Mouse (Mus musculus) heart, embryonic 16.5 days (tissue): ENCODE results near the gene Lat2. TPM values are rescaled to one million over a fixed set of nuclear protein-coding genes. Genes with fewer than 3 reads are reported as not detected.

ENCODE experiments used
- ATAC-seq: fragments of 200-750 bp; cut with Nextera tagmentation; replicated peaks from 2 replicates; pipeline ENCODE4 v1.8.0; 2017; ENCODE audit warnings: moderate number of reproducible peaks; ENCODE audit not compliant: insufficient read depth, low FRiP score; ENCODE audit errors: extremely low read depth
- H3K27ac ChIP-seq: fragments of 300-500 bp; sonication (generic); 2 replicates; pipeline ENCODE4 v1.5.1; 2014; ENCODE audit warnings: mild to moderate bottlenecking, low read length, control low read depth, moderate library complexity
- H3K27me3 ChIP-seq: fragments of 300-500 bp; sonication (generic); 2 replicates; pipeline ENCODE4 v1.6.1; 2014; ENCODE audit warnings: low read length, mixed read lengths; ENCODE audit not compliant: control insufficient read depth, insufficient read depth
- H3K36me3 ChIP-seq: fragments of 300-500 bp; sonication (generic); 2 replicates; pipeline ENCODE4 v1.6.1; 2014; ENCODE audit not compliant: control insufficient read depth, insufficient read depth
- H3K4me1 ChIP-seq: fragments of 300-500 bp; sonication (generic); 2 replicates; pipeline ENCODE4 v1.6.1; 2014; ENCODE audit warnings: low read length, mixed read lengths; ENCODE audit not compliant: control insufficient read depth, insufficient read depth
- H3K4me2 ChIP-seq: fragments of 300-500 bp; sonication (generic); 2 replicates; pipeline ENCODE4 v1.6.1; 2014; ENCODE audit warnings: low read depth, mild to moderate bottlenecking, control low read depth, low read length
- H3K4me3 ChIP-seq: fragments of 300-500 bp; sonication (generic); 2 replicates; pipeline ENCODE4 v1.5.1; 2014; ENCODE audit warnings: mild to moderate bottlenecking, control low read depth, low read length
- H3K9ac ChIP-seq: fragments of 300-500 bp; sonication (generic); 2 replicates; pipeline ENCODE4 v1.6.1; 2014; ENCODE audit warnings: low read length, control low read depth
- H3K9me3 ChIP-seq: fragments of 300-500 bp; sonication (generic); replicated peaks from 2 replicates; pipeline ENCODE4 v1.6.1; 2016; ENCODE audit warnings: low read length; ENCODE audit not compliant: control insufficient read depth
- WGBS: fragments of 180-500 bp; shearing (Covaris S2); extraction: QIAGEN DNeasy Blood & Tissue Kit; methylation state at CpG from one replicate; pipeline ENCODE4 v1.1.7; 2014; 5-methylcytosine and 5-hydroxymethylcytosine counted together
- polyA plus RNA-seq: library from polyadenylated mRNA; unstranded; fragments of >200 nt; fragmentation: Nextera tagmentation; extraction: Ambion mirVana; gene quantifications from 2 replicates; pipeline ENCODE4 v1.2.1, GENCODE M21; 2015

Gene Lat2
- polyA plus RNA-seq, 1 experiment from 2014 or later, result 5.7 TPM

DNA sequence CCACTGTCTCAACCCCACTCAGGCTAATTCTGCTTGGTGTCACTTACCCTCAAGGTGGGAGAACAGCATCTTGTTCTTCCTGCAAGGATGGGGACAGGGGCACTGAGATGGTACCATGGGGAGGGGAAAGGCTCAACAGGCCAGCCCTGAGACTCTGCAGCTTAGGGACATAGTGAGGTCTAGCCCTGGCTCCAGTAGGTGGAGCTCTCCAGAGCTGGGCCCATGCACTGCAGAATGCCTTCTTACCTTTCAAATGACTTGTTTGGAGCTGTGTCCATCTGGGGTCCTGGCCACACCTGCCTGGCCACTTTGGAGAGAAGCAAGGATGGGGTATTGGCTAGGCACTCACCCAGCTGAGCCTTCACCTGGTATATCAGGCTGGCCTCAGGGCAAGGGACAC is 8.5 kb downstream of the Lat2 start:
- no peaks in the 10 kb centered on the region for H3K9me3 ChIP-seq
- H3K27ac ChIP-seq, result no peak overlapping the region
- H3K27me3 ChIP-seq, result no peaks in the 10 kb centered on the region
- no peak for ATAC-seq
- H3K4me1 ChIP-seq, result no peaks in the 10 kb centered on the region
- no peak overlapping the region for H3K4me2 ChIP-seq
- no peaks in the 10 kb centered on the region for H3K36me3 ChIP-seq
- H3K9ac ChIP-seq, result no peak overlapping the region
- no peak overlapping the region for H3K4me3 ChIP-seq

DNA sequence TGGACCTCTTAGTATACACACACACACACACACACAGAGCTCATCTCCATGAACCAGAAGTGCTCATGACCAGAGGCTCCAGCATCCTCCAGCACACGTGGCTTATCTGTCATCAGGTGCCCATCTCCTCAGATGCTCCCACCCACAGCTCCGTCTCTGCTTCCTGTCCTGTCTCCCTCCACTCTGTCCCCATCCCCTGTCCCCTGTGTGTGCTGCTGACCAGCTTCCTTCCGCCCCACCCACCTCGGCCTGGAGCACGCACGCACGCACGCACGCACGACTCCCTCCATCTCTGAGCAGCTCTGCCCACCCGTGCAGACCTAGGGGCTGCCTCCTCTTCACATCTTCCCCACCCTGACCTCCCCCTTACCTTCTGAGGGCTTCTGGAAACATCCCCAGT is 10.4 kb downstream of the Lat2 start:
- no peak overlapping the region for H3K9ac ChIP-seq
- no peak overlapping the region for H3K27ac ChIP-seq
- H3K9me3 ChIP-seq, result no peaks in the 10 kb centered on the region
- no peaks in the 10 kb centered on the region for H3K27me3 ChIP-seq
- H3K4me1 ChIP-seq, result no peaks in the 10 kb centered on the region
- peaks cover 3% of the 10 kb centered on the region; the same call in 1 of the 2 replicates for H3K36me3 ChIP-seq
- no peak overlapping the region for H3K4me2 ChIP-seq
- no peak for ATAC-seq
- H3K4me3 ChIP-seq, result no peak overlapping the region
- 75% methylated on average over 11 of the region's 11 CpGs for WGBS

DNA sequence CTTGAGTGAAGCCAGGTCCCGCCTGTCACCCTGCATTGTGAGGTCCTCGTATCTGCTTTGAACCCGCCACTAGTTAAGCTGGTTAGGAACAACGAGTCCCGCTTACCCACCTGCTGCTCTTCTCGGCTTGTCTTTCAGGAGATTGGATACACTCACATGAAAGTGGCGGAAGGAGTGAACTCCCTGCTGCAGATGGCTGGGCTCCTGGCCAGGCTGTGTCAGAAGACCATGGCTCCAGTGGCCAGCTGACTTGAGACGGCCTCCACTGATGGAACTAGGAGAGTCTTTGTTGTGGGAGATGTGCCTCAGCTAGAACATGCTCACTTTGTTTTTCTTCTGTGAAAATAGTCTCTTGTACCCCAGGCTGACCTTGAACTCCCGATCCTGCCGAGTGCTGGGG is 17.1 kb downstream of the Lat2 start:
- H3K4me3 ChIP-seq, result no peak overlapping the region
- H3K4me2 ChIP-seq, result no peak overlapping the region
- ATAC-seq, result no peak
- H3K36me3 ChIP-seq, result peaks cover 41% of the 10 kb centered on the region
- no peaks in the 10 kb centered on the region for H3K4me1 ChIP-seq
- no peak overlapping the region for H3K27ac ChIP-seq
- no peaks in the 10 kb centered on the region for H3K27me3 ChIP-seq
- WGBS, result 78% methylated on average over 10 of the region's 10 CpGs
- no peaks in the 10 kb centered on the region for H3K9me3 ChIP-seq
- H3K9ac ChIP-seq, result 0 out of 2 replicates have a peak overlapping the region, but pooled peaks have one; percentile 16

- peaks cover 37% of the 10 kb centered on the region for H3K36me3 ChIP-seq
- 64% methylated on average over 9 of the region's 9 CpGs for WGBS
Observed at GRCm38 (mm10) chr5:134593093-134593492, 21.7 kb downstream of the Lat2 start.

DNA sequence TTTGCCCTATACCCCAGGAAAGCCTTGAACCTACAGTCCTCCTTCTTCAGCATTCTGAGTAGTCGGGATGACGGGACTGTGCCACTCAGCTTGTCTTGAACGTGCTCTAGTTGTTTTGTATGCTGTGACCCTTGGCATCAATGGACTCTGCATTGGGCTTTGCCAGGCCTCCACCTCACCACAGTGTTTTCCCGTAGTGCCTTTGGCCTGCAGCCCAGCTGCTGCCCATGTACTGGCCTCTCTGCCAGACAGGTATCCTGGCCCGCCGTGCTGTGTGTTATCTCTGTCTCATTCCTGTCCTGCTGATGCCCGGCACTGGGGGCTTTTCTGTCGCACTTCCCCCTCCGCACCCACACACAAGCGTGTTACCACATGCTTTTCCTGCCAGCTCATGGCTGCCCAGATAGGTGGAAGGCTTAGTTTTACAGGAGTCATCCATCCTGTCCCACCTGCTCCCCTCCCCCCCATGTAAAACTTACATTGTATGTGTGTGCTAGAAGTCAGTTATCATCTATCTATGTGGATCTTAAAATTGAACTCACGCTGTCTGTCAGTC is 22.7 kb downstream of the Lat2 start:
- Histone ChIP-seq H3K9ac (no peak overlapping the region), H3K4me2 (no peak overlapping the region), H3K27me3 (no peaks in the 10 kb centered on the region), H3K4me3 (no peak overlapping the region), H3K27ac (no peak overlapping the region), H3K36me3 (peaks cover 28% of the 10 kb centered on the region), H3K9me3 (no peaks in the 10 kb centered on the region), H3K4me1 (peaks cover 5% of the 10 kb centered on the region; the same call in 1 of the 2 replicates)
- 62% methylated on average over 11 of the region's 11 CpGs for WGBS
- ATAC-seq, result peak; percentile 53; the same call in 1 of the 2 replicates

More at GRCm38 (mm10) chr5:134593093-134593492, 21.7 kb downstream of the Lat2 start:
- Histone ChIP-seq H3K4me2 (no peak overlapping the region), H3K9me3 (no peaks in the 10 kb centered on the region), H3K27ac (no peak overlapping the region), H3K27me3 (no peaks in the 10 kb centered on the region), H3K9ac (no peak overlapping the region), H3K4me1 (peaks cover 5% of the 10 kb centered on the region; the same call in 1 of the 2 replicates), H3K4me3 (no peak overlapping the region)
- no peak for ATAC-seq

DNA sequence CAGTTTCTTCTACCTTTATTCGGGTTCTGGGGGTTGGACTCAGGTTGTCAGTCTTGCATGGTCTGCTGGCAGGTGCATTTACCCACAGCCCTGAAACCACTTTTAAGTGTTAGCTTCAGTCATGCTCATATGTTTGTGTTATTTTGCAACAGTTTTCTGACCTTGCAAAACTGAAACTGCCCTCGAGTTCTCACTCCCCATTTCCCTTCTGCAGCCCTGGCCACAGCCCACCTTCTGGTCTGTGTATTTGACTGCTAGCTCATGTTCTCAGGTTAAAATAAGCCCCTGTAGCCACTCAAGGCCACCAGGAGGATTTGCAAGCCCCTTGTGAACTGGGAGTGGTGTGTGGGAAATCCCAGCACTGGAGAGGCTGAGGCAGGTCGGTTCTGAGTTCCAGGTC is 24.9 kb downstream of the Lat2 start:
- no peak overlapping the region for H3K4me3 ChIP-seq
- ATAC-seq, result no peak
- H3K4me2 ChIP-seq, result no peak overlapping the region
- H3K9ac ChIP-seq, result no peak overlapping the region
- H3K27me3 ChIP-seq, result no peaks in the 10 kb centered on the region
- H3K27ac ChIP-seq, result no peak overlapping the region
- H3K4me1 ChIP-seq, result peaks cover 5% of the 10 kb centered on the region; the same call in 1 of the 2 replicates
- peaks cover 19% of the 10 kb centered on the region for H3K36me3 ChIP-seq
- WGBS, result 78% methylated on average over 3 of the region's 3 CpGs
- no peaks in the 10 kb centered on the region for H3K9me3 ChIP-seq

DNA sequence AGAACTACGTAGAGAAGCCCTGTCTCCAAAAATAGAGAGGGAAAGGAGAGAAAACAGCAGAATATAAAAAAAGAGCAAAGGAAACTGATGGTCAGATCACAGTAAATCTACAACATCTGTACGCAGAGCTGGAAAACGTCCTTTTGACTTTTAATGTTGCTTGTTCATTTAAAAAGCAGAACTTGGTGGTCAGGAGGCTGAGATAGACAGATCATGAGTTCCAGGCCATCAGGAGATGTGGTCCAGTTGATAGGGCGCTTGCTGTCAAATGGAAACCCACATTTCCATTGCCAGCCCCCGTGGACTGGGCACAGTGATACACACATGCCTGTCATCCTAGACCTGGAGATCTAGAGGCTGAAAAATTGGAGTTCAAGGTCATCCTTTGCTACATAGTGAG is 30.0 kb downstream of the Lat2 start:
- 80% methylated on average over 5 of the region's 5 CpGs for WGBS
- H3K4me1 ChIP-seq, result peaks cover 8% of the 10 kb centered on the region; the same call in 1 of the 2 replicates
- no peak for ATAC-seq
- peaks cover 6% of the 10 kb centered on the region; the same call in 1 of the 2 replicates for H3K36me3 ChIP-seq
- H3K4me3 ChIP-seq, result no peak overlapping the region
- no peaks in the 10 kb centered on the region for H3K9me3 ChIP-seq
- H3K9ac ChIP-seq, result no peak overlapping the region
- H3K4me2 ChIP-seq, result no peak overlapping the region
- no peak overlapping the region for H3K27ac ChIP-seq
- H3K27me3 ChIP-seq, result no peaks in the 10 kb centered on the region

DNA sequence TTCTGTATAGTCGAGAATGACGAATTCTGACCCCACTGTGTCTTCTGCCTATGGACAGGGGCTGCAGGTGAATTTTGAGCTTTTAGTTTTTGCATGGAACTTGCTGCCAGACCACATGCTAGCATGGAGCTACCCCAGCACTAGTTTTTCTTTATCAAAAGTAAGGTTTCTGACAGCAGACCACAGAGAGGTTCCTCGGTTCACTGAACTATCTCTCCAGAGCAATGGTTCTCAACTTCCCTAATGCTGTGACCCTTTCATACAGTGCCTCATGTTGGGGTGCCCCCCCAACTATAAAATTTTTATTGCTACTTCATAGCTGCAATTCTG is 31.0 kb downstream of the Lat2 start:
- Histone ChIP-seq H3K4me1 (peaks cover 8% of the 10 kb centered on the region; the same call in 1 of the 2 replicates), H3K4me2 (peak overlapping the region; percentile 94), H3K36me3 (peaks cover 5% of the 10 kb centered on the region; the same call in 1 of the 2 replicates), H3K27me3 (no peaks in the 10 kb centered on the region), H3K27ac (no peak overlapping the region), H3K9ac (no peak overlapping the region), H3K9me3 (no peaks in the 10 kb centered on the region), H3K4me3 (no peak overlapping the region)
- no peak for ATAC-seq
- 68% methylated on average over 3 of the region's 3 CpGs for WGBS

GRCm38 (mm10) chr5:134583006-134583883 is 31.6 kb downstream of the Lat2 start:
- peaks cover 8% of the 10 kb centered on the region; the same call in 1 of the 2 replicates for H3K4me1 ChIP-seq
- H3K4me3 ChIP-seq, result peak overlapping the region; percentile 99
- no peaks in the 10 kb centered on the region for H3K27me3 ChIP-seq
- WGBS, result 29% methylated on average over 15 of the region's 15 CpGs
- peak overlapping the region; percentile 96 for H3K9ac ChIP-seq
- no peak for ATAC-seq
- 0 out of 2 replicates have a peak overlapping the region, but pooled peaks have one; percentile 37 for H3K27ac ChIP-seq
- no peaks in the 10 kb centered on the region for H3K9me3 ChIP-seq
- 0 out of 2 replicates have a peak, but pooled peaks cover 3% of the 10 kb centered on the region for H3K36me3 ChIP-seq
- peak overlapping the region; percentile 94 for H3K4me2 ChIP-seq
